Mouse (Mus musculus): ENCODE measurements around the gene Nup54.

Nup54 gene

GRCm38 (mm10) chr5:92369151-92369994, 65.6 kb downstream of the Nup54 start:
- ChIA-PET POLR2A (no interaction called here), CTCF (interaction anchor here in 3 of 4 experiments (0.7 to 1.3 kb wide), 3 partner anchors 15 to 150 kb away, joined by 3 read pairs; no protein-coding TSS in a partner anchor)

DNA sequence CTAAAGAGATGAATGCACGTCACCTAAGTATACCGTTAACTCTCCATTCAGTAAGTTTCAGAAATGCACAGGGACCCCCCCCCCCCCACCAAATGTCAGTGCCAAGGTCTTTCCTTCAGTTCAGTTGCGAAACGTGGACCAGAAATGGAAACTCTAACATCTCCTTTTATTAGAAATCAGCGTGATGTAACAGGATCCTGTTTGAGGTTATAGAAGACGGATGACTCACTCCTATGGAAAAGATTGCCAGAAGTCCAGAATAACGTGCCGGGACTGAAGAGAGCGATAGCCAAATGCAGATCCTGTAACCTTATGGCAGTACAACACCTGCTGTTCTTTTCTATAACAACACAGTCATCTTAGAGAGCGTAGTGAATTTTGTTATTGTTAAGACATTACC, 66.6 kb downstream of the Nup54 start:
- ChIA-PET CTCF (interaction anchor here in 2 of 4 experiments (0.6 to 0.7 kb wide), 2 partner anchors 10 to 14 kb away, joined by 3 read pairs; no protein-coding TSS in a partner anchor), POLR2A (no interaction called here)

DNA sequence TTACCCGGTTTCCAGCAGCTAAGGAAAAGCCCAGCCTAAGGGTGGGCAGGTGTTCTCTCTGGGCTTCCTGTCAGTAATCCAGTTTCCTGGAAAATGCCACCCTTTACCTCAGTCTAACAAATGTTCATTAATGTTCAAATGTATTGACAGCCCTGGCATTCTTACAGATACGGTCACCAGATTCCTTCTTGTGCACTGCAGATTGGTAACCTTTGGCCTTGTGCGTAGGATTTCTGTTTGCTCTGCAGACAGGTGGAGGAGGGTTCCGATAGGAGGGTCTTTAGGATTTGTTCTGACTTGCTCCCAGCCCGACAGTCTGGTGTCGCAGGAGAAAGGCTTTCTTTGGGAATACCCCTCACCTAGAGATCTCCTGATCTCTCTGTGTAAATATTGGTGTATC, 68.5 kb downstream of the Nup54 start:
- CTCF ChIA-PET = interaction anchor here in 1 of 4 experiments (0.7 kb wide), 1 partner anchor 18 kb away, joined by 3 read pairs; no protein-coding TSS in a partner anchor
- POLR2A ChIA-PET = no interaction called here

All from embryonic stem cell, embryonic (primary cell).